Comparison of ENCODE assay signal across 9 mouse cellular contexts in the genomic region with DNA sequence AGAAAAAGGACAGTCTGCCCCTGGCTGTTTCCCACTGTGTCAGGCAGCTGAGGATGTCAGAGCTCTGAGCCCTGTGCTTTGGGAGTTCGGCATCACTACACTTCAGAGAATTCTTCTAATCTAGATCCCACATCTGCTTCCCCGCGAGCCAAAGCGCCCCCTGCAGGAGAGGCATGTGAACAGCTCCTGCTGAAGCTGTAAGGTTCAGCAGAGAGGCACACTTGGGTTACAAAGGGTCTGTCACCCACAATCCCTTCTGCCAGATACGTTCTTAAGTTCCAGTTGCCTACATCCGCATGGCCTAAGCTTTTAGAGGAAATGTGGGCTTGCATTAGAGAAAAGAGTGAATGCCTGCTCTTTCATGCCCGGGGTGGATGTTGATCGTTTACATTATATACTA.
DNase-seq lines count a peak whose midpoint lies in the region; ATAC-seq and TF ChIP-seq lines count a peak whose summit lies in the region.
"Had no signal": no experiment of that assay in that cellular context is flagged by ENCODE, and none has a peak within 500 bp of the region (broad histone marks: within the 10 kb centered on the region; RNA-seq: fewer than 3 reads in every experiment).

No protein-coding gene starts in this region.

- no peaks in the 10 kb centered on the region for H3K9me3 ChIP-seq in heart, embryonic 11.5 days (replicated peaks; ENCODE audit: control insufficient read depth, low read length)
- H3K9me3 ChIP-seq in lung, postnatal 0 days (ENCODE audit: low read length) = no peaks in the 10 kb centered on the region
- no peaks in the 10 kb centered on the region for H3K9me3 ChIP-seq in stomach, postnatal 0 days (ENCODE audit: control insufficient read depth, low read length)
- H3K9me3 ChIP-seq: midbrain, embryonic 12.5 days had no signal

- H3K4me3 ChIP-seq in heart, embryonic 11.5 days (ENCODE audit: low read depth, low read length) = no peak overlapping the region
- H3K4me3 ChIP-seq in lung, postnatal 0 days (ENCODE audit: low read depth, low read length) = no peak overlapping the region
- H3K4me3 ChIP-seq in stomach, postnatal 0 days (ENCODE audit: low read depth, low read length) = no peak overlapping the region
- H3K4me3 ChIP-seq: midbrain, embryonic 12.5 days had no signal

- no peak overlapping the region for H3K4me2 ChIP-seq in heart, embryonic 11.5 days
- H3K4me2 ChIP-seq in lung, postnatal 0 days (replicated peaks; ENCODE audit: low read depth, low read length) = no peak overlapping the region
- H3K4me2 ChIP-seq in stomach, postnatal 0 days (replicated peaks; ENCODE audit: low read depth) = no peak overlapping the region
- H3K4me2 ChIP-seq: midbrain, embryonic 12.5 days had no signal

- TF ChIP-seq CTCF in lung, postnatal 0 days (IDR thresholded peaks at IDR 0.05) = peak; percentile 28
- peak; percentile 52 for TF ChIP-seq CTCF in stomach, postnatal 0 days (IDR thresholded peaks at IDR 0.05; ENCODE audit: low read depth)

- H3K4me1 ChIP-seq in heart, embryonic 11.5 days (ENCODE audit: control insufficient read depth, insufficient read depth, low read length) = no peaks in the 10 kb centered on the region
- H3K4me1 ChIP-seq in lung, postnatal 0 days (ENCODE audit: insufficient read depth, low read depth, low read length) = no peaks in the 10 kb centered on the region
- H3K4me1 ChIP-seq in stomach, postnatal 0 days (replicated peaks; ENCODE audit: control insufficient read depth, insufficient read depth) = no peaks in the 10 kb centered on the region

- H3K27ac ChIP-seq in heart, embryonic 11.5 days (ENCODE audit: low read depth, low read length) = no peak overlapping the region
- no peak overlapping the region for H3K27ac ChIP-seq in lung, postnatal 0 days (ENCODE audit: low read length)
- no peak overlapping the region for H3K27ac ChIP-seq in stomach, postnatal 0 days (replicated peaks)
- H3K27ac ChIP-seq: midbrain, embryonic 12.5 days had no signal

- peak; percentile 4 to 9 for DNase-seq in heart, adult 18-20 months
- DNase-seq in lung, postnatal 0 days (ENCODE audit: low spot score) = no peak
- no peak for DNase-seq in lung, postnatal 14 days
- peak; percentile 11 for DNase-seq in WW6 (ENCODE audit: low read depth, low spot score)
- DNase-seq in stomach, postnatal 0 days (ENCODE audit: low spot score) = no peak
- no peak for DNase-seq in urinary bladder, adult 18-20 months (ENCODE audit: low spot score in 2 of 2)

- no peaks in the 10 kb centered on the region for H3K36me3 ChIP-seq in heart, embryonic 11.5 days (ENCODE audit: control insufficient read depth, insufficient read depth, low read length)
- no peaks in the 10 kb centered on the region for H3K36me3 ChIP-seq in lung, postnatal 0 days (ENCODE audit: insufficient read depth, low read length)
- no peaks in the 10 kb centered on the region for H3K36me3 ChIP-seq in stomach, postnatal 0 days (ENCODE audit: control insufficient read depth, insufficient read depth, low read length)
- H3K36me3 ChIP-seq: G1E; midbrain, embryonic 12.5 days had no signal

- H3K27me3 ChIP-seq in heart, embryonic 11.5 days (ENCODE audit: control insufficient read depth, insufficient read depth, low read length) = no peaks in the 10 kb centered on the region
- no peaks in the 10 kb centered on the region for H3K27me3 ChIP-seq in lung, postnatal 0 days (replicated peaks; ENCODE audit: insufficient read depth, low read length)
- no peaks in the 10 kb centered on the region for H3K27me3 ChIP-seq in stomach, postnatal 0 days (ENCODE audit: control insufficient read depth, insufficient read depth, low read length)
- H3K27me3 ChIP-seq: midbrain, embryonic 12.5 days had no signal

- TF ChIP-seq EP300 in lung, postnatal 0 days (IDR thresholded peaks at IDR 0.05) = no peak
- no peak for TF ChIP-seq EP300 in stomach, postnatal 0 days (optimal IDR thresholded peaks at IDR 0.05)

- 58% methylated on average over 8 of the region's 8 CpGs for WGBS in heart, embryonic 11.5 days (ENCODE audit: insufficient replicate concordance)
- WGBS in lung, postnatal 0 days = 64% methylated on average over 8 of the region's 8 CpGs
- 76% methylated on average over 8 of the region's 8 CpGs for WGBS in stomach, postnatal 0 days

- H3K9ac ChIP-seq in heart, embryonic 11.5 days (ENCODE audit: low read depth, low read length) = no peak overlapping the region
- H3K9ac ChIP-seq in lung, postnatal 0 days (replicated peaks; ENCODE audit: low read depth) = no peak overlapping the region
- H3K9ac ChIP-seq in stomach, postnatal 0 days (ENCODE audit: low read length) = no peak overlapping the region
- H3K9ac ChIP-seq: midbrain, embryonic 12.5 days had no signal

- ATAC-seq in heart, embryonic 11.5 days (replicated peaks; ENCODE audit: insufficient number of reproducible peaks, low FRiP score, low TSS enrichment) = no peak
- no peak for ATAC-seq in lung, postnatal 0 days
- no peak for ATAC-seq in stomach, postnatal 0 days (ENCODE audit: low FRiP score, low TSS enrichment)

Comparison
In these comparisons a context has a peak if more than half of its experiments do, and no peak if none do; other contexts are left out.
1. DNase-seq: peak in heart, adult 18-20 months (2 of 2) and WW6 (single experiment); none in lung, postnatal 0 days (single experiment), lung, postnatal 14 days (single experiment), stomach, postnatal 0 days (single experiment) and urinary bladder, adult 18-20 months (0 of 2).